Mouse (Mus musculus) ES-Bruce4 (cell line): ENCODE data around the gene Sntb2.

Source experiments
- CTCF ChIP-seq: IDR thresholded peaks from one replicate; pipeline ENCODE4 v1.8.1; 2011; ENCODE audit warnings: low read depth, low read length
- EP300 ChIP-seq: IDR thresholded peaks from 2 replicates; pipeline ENCODE4 v1.6.1; 2011; ENCODE audit warnings: low read depth, low read length; ENCODE audit not compliant: insufficient read depth
- POLR2A ChIP-seq: IDR thresholded peaks from one replicate; pipeline ENCODE4 v1.8.1; 2011; ENCODE audit warnings: low read length; ENCODE audit not compliant: insufficient read depth

- no peak for TF ChIP-seq CTCF
- TF ChIP-seq POLR2A = no peak
- no peak for TF ChIP-seq EP300
Observed at GRCm38 (mm10) chr8:106971916-106972315, 36.4 kb downstream of the Sntb2 start.
